Mouse (Mus musculus) liver, embryonic 12.5 days (tissue): Measurements from ENCODE around the gene Arl4d. TPM values are rescaled to one million over a fixed set of nuclear protein-coding genes. Genes with fewer than 3 reads are reported as not detected.
"Not testable (repeated sequence)": the region's sequence is repeated elsewhere in the genome, so short reads cannot be mapped to it uniquely, and the experiment has no call there.

Experiments used
- ATAC-seq: fragments of 200-750 bp; cut with Nextera tagmentation; 2 replicates; pipeline ENCODE4 v1.8.0; 2017; ENCODE audit warnings: moderate number of reproducible peaks, mild to moderate bottlenecking, moderate library complexity
- H3K27ac ChIP-seq: fragments of 300-500 bp; sonication (generic); 2 replicates; pipeline ENCODE4 v1.5.1; 2016; ENCODE audit warnings: mild to moderate bottlenecking
- H3K27me3 ChIP-seq: fragments of 300-500 bp; sonication (generic); replicated peaks from 2 replicates; pipeline ENCODE4 v1.6.1; 2016; ENCODE audit warnings: mild to moderate bottlenecking, moderate library complexity
- H3K36me3 ChIP-seq: fragments of 300-500 bp; sonication (generic); 2 replicates; pipeline ENCODE4 v1.6.1; 2016; ENCODE audit warnings: mild to moderate bottlenecking, moderate library complexity
- H3K4me1 ChIP-seq: fragments of 300-500 bp; sonication (generic); 2 replicates; pipeline ENCODE4 v1.6.1; 2016
- H3K4me2 ChIP-seq: fragments of 300-500 bp; sonication (generic); 2 replicates; pipeline ENCODE4 v1.6.1; 2016; ENCODE audit warnings: mild to moderate bottlenecking, moderate library complexity
- H3K4me3 ChIP-seq: fragments of 300-500 bp; sonication (generic); 2 replicates; pipeline ENCODE4 v1.5.1; 2016; ENCODE audit warnings: mild to moderate bottlenecking, moderate library complexity
- H3K9ac ChIP-seq: fragments of 300-500 bp; sonication (generic); 2 replicates; pipeline ENCODE4 v1.6.1; 2016; ENCODE audit warnings: mild to moderate bottlenecking, moderate library complexity
- H3K9me3 ChIP-seq: fragments of 300-500 bp; sonication (generic); replicated peaks from 2 replicates; pipeline ENCODE4 v1.6.1; 2016; ENCODE audit warnings: mild to moderate bottlenecking, moderate library complexity
- WGBS: fragments of 180-500 bp; shearing (Covaris S2); methylation state at CpG from one replicate; pipeline ENCODE4 v1.1.7; 2016; ENCODE audit not compliant: insufficient replicate concordance; 5-methylcytosine and 5-hydroxymethylcytosine counted together
- polyA plus RNA-seq: library from polyadenylated mRNA; unstranded; fragments of >200 nt; fragmentation: Nextera tagmentation; extraction: Ambion mirVana; gene quantifications from 2 replicates; pipeline ENCODE4 v1.2.1, GENCODE M21; 2016

Arl4d gene
- polyA plus RNA-seq, 1 experiment from 2014 or later = 1.0 TPM

DNA sequence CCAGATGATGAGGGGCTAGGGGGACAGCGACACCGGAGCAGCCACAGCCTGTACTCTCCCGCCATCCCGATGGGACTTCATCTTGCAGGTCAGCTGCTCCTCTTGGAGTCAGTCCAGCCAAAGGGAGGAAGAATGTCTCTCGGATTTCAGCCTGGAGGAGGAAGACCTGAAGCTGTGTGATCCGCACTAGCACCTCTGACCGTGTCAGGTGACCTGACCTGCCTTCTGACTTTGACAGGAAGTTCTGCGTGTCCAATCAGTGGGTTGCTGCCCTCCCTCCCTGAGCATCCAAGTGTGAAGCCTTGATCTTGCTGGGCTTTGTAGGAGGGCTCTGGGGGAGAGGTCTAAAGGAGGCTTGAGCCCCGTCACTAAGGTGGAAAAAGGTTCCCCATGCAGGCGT lies 29.7 kb upstream of the Arl4d start:
- no peaks in the 10 kb centered on the region for H3K27me3 ChIP-seq

DNA sequence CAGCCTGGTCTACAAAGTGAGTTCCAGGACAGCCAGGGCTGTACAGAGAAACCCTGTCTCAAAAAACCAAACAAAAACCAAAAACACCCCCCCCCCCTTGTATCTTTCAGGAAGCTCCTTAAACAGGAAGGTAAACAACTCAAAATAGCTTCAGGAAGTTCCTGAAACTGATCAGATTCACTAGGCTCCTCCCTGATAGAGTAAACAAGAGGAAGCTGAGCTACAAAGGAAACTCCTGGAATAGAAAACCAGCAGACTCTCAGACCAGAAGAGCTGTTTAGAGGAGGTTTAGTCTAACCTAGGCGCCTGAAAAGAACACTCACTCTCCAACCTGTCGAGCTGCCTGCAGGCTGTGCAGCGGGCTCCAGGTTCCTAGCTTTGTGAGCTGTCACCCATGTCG lies 25.6 kb upstream of the Arl4d start:
- peaks cover 20% of the 10 kb centered on the region for H3K4me1 ChIP-seq
- no peak overlapping the region for H3K9ac ChIP-seq
- no peak overlapping the region for H3K4me2 ChIP-seq
- no peaks in the 10 kb centered on the region for H3K9me3 ChIP-seq
- H3K27me3 ChIP-seq = no peaks in the 10 kb centered on the region
- 73% methylated on average over 4 of the region's 4 CpGs for WGBS
- no peaks in the 10 kb centered on the region for H3K36me3 ChIP-seq
- no peak overlapping the region for H3K27ac ChIP-seq
- no peak for ATAC-seq
- no peak overlapping the region for H3K4me3 ChIP-seq

More for the DNA sequence above, 29.7 kb upstream of the Arl4d start:
- ATAC-seq = no peak
- peaks cover 2% of the 10 kb centered on the region; the same call in 1 of the 2 replicates for H3K4me1 ChIP-seq
- no peak overlapping the region for H3K27ac ChIP-seq
- H3K4me2 ChIP-seq = no peak overlapping the region
- no peaks in the 10 kb centered on the region for H3K9me3 ChIP-seq
- H3K4me3 ChIP-seq = no peak overlapping the region
- no peak overlapping the region for H3K9ac ChIP-seq
- no peaks in the 10 kb centered on the region for H3K36me3 ChIP-seq
- 64% methylated on average over 10 of the region's 10 CpGs for WGBS

DNA sequence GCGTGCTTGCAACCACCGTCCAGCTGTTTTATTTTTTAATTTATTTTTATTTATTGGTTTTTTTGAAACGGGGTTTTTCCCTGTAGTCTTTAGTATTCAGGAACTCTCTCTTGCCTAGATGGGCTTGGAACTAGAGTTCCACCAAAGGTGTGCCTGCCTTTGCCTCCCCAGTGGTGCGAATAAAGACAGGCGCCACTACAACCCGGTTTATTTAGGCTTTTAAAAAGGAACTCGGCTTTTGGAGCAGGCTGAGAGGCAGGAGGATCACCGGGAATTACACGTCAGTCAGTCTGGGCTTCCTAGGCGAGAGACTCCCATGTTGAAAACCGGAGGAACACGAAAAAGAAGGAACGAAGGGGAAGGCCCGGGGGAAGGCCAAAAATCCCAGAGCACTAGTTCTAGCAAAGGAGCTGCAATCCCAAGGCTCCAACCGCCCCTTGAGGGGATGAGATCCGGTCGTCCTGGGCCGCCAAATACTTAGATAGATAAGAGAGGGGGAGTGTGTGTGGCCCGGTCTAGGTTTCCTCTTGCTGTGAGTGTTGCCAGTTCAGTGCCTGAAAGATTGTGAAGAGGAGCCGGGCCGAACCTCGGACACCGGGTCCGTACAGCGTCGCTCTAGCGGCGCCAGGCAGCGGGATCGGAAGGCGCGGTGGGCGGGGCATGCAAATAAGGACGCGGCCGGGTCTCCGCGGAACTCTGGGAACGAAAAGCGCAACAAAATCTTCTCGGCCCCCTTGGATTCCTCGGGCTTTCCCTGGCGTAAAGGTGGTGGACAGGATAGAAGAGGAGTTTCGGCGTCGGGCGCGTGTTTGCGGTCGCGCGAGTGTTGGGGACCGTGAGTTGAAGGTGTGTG lies 24.3 kb upstream of the Arl4d start:
- Histone ChIP-seq H3K4me2 (peak overlapping the region; percentile 68), H3K4me1 (peaks cover 20% of the 10 kb centered on the region), H3K9ac (peak overlapping the region; percentile 57), H3K27ac (peak overlapping the region; percentile 76; the same call in 1 of the 2 replicates), H3K4me3 (peak overlapping the region; percentile 48)
- peak; percentile 31; the same call in 1 of the 2 replicates for ATAC-seq
- not testable (repeated sequence) for H3K9me3 ChIP-seq, H3K27me3 ChIP-seq, H3K36me3 ChIP-seq
- WGBS = 6% methylated on average over 53 of the region's 53 CpGs

DNA sequence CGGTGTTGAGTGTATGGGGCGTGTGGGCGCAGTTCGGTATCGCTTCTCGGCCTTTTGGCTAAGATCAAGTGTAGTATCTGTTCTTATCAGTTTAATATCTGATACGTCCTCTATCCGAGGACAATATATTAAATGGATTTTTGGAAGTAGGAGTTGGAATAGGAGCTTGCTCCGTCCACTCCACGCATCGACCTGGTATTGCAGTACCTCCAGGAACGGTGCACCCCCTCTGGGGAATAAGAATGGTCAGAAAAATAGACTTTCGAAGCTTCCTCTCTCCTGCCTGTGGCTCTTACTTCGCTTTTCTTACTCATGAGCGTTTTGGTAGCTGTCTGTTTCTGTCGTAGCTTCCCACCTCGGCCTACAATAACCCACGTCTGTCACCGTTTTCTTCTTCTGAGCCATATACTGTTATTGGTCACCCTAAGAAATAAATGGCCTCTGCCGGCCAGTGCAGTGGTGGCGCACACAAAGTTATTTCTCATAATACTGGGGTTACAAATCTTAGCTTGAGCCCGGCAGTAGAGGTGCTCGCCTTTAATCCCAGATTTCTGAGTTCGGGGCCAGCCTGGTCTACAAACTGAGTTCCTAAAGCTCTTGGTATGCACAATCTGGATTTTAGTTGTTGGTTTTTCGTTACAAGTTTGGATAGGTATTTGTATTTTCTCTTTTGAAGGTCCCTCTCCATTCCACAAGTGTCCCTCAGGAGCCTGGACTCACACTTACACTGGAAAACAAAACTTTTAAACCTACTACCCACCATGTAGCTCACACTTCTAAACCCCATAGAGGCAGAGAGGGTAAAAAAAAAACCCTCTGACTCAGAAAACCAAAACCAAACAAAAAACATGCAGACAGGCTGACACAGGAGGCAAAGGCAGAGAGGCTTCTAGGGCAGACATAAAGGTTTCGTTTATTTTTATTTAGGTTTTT lies 23.4 kb upstream of the Arl4d start:
- Histone ChIP-seq H3K9ac (peak overlapping the region; percentile 57; the same call in 1 of the 2 replicates), H3K4me2 (peak overlapping the region; percentile 68)

GRCm38 (mm10) chr11:101642931-101643330 lies 22.4 kb upstream of the Arl4d start:
- H3K36me3 ChIP-seq = no peaks in the 10 kb centered on the region
- no peaks in the 10 kb centered on the region for H3K27me3 ChIP-seq
- H3K4me3 ChIP-seq = no peak overlapping the region
- H3K9ac ChIP-seq = no peak overlapping the region
- H3K4me2 ChIP-seq = peak overlapping the region; percentile 17; the same call in 1 of the 2 replicates
- ATAC-seq = no peak
- no peaks in the 10 kb centered on the region for H3K9me3 ChIP-seq
- peaks cover 23% of the 10 kb centered on the region for H3K4me1 ChIP-seq
- H3K27ac ChIP-seq = peak overlapping the region; percentile 1; the same call in 1 of the 2 replicates
- WGBS = 36% methylated on average over 5 of the region's 5 CpGs

More for the DNA sequence above, 23.4 kb upstream of the Arl4d start:
- not testable (repeated sequence) for H3K27me3 ChIP-seq, H3K4me3 ChIP-seq, H3K36me3 ChIP-seq, H3K9me3 ChIP-seq
- 4% methylated on average over 13 of the region's 26 CpGs for WGBS
- peak overlapping the region; percentile 76 for H3K27ac ChIP-seq
- H3K4me1 ChIP-seq = peaks cover 23% of the 10 kb centered on the region
- ATAC-seq = peak; percentile 84

GRCm38 (mm10) chr11:101644591-101644990 lies 20.8 kb upstream of the Arl4d start:
- Histone ChIP-seq H3K4me1 (peaks cover 23% of the 10 kb centered on the region), H3K4me2 (0 out of 2 replicates have a peak overlapping the region, but pooled peaks have one; percentile 6), H3K9ac (no peak overlapping the region), H3K27ac (peak overlapping the region; percentile 72; the same call in 1 of the 2 replicates), H3K27me3 (no peaks in the 10 kb centered on the region; the same call in 1 of the 2 replicates), H3K9me3 (no peaks in the 10 kb centered on the region), H3K36me3 (no peaks in the 10 kb centered on the region), H3K4me3 (no peak overlapping the region)
- WGBS = 49% methylated on average over 3 of the region's 3 CpGs
- no peak for ATAC-seq

GRCm38 (mm10) chr11:101645043-101645410 lies 20.3 kb upstream of the Arl4d start:
- H3K9me3 ChIP-seq = not testable (repeated sequence)

GRCm38 (mm10) chr11:101645411-101646282 lies 19.7 kb upstream of the Arl4d start:
- ATAC-seq = peak; percentile 82
- under 1% methylated on average over 44 of the region's 56 CpGs for WGBS
- H3K4me1 ChIP-seq = peaks cover 23% of the 10 kb centered on the region

More at GRCm38 (mm10) chr11:101645043-101645410, 20.3 kb upstream of the Arl4d start:
- not testable (repeated sequence) for H3K9ac ChIP-seq, H3K36me3 ChIP-seq, H3K4me2 ChIP-seq, H3K4me3 ChIP-seq, ATAC-seq, H3K27me3 ChIP-seq
- Histone ChIP-seq H3K4me1 (peaks cover 23% of the 10 kb centered on the region), H3K27ac (peak overlapping the region; percentile 72)
- under 1% methylated on average over 4 of the region's 4 CpGs for WGBS

GRCm38 (mm10) chr11:101646283-101646794 lies 19.0 kb upstream of the Arl4d start:
- H3K4me3 ChIP-seq = peak overlapping the region; percentile 49
- H3K9me3 ChIP-seq, ATAC-seq, H3K27me3 ChIP-seq, H3K36me3 ChIP-seq: not testable (repeated sequence)
- WGBS = 11% methylated on average over 16 of the region's 16 CpGs
- H3K27ac ChIP-seq = peak overlapping the region; percentile 87
- H3K4me2 ChIP-seq = peak overlapping the region; percentile 68
- H3K4me1 ChIP-seq = peaks cover 19% of the 10 kb centered on the region
- H3K9ac ChIP-seq = peak overlapping the region; percentile 66

More at GRCm38 (mm10) chr11:101645411-101646282, 19.7 kb upstream of the Arl4d start:
- Histone ChIP-seq H3K4me3 (peak overlapping the region; percentile 49), H3K9ac (peak overlapping the region; percentile 66), H3K27ac (peak overlapping the region; percentile 87), H3K4me2 (peak overlapping the region; percentile 68)
- H3K36me3 ChIP-seq, H3K9me3 ChIP-seq, H3K27me3 ChIP-seq: not testable (repeated sequence)

- H3K9me3 ChIP-seq, H3K36me3 ChIP-seq, ATAC-seq, H3K9ac ChIP-seq, H3K4me3 ChIP-seq, H3K27me3 ChIP-seq, H3K27ac ChIP-seq: not testable (repeated sequence)
- Histone ChIP-seq H3K4me1 (peaks cover 19% of the 10 kb centered on the region), H3K4me2 (peak overlapping the region; percentile 68; the same call in 1 of the 2 replicates)
- WGBS = 79% methylated on average over 10 of the region's 10 CpGs
These were observed 18.2 kb upstream of the Arl4d start for GRCm38 (mm10) chr11:101647093-101647492.

DNA sequence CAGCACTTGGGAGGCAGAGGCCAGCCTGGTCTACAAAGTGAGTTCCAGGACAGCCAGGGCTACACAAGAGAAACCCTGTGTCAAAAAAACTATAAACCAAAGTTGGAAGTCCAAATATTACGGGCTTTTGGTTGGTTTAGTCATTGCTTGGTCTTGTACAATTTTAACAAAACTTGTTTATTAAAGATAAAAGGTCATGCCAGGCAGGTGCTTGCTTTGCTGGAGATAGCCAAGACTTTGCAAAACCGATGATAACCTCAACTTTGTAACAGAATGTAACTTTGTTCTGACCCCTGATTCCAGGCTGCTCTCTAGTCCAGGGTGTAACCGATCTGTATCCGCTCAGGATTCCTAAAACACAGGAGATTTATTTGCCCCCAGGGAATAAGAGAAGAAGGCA lies 9.0 kb upstream of the Arl4d start:
- no peak for ATAC-seq
- Histone ChIP-seq H3K4me2 (no peak overlapping the region), H3K27me3 (peaks cover 21% of the 10 kb centered on the region), H3K4me3 (no peak overlapping the region), H3K27ac (no peak overlapping the region), H3K4me1 (peaks cover 23% of the 10 kb centered on the region), H3K9ac (no peak overlapping the region), H3K9me3 (no peaks in the 10 kb centered on the region), H3K36me3 (no peaks in the 10 kb centered on the region)
- 80% methylated on average over 4 of the region's 4 CpGs for WGBS
